Mouse (Mus musculus) kidney, adult 2 months (tissue): ENCODE data around the gene Epn2.

Experiments
- CTCF ChIP-seq: fragments of 200-500 bp; conservative IDR thresholded peaks from 2 replicates; pipeline ENCODE4 v1.5.1; 2011; ENCODE audit warnings: low read depth, mild to moderate bottlenecking, control low read depth, low read length, moderate library complexity, mixed read lengths; ENCODE audit not compliant: insufficient read depth, insufficient read length
- POLR2A ChIP-seq: fragments of 200-500 bp; IDR thresholded peaks from one replicate; pipeline ENCODE4 v1.6.1; 2011; ENCODE audit warnings: low read depth, low read length, control low read depth

- TF ChIP-seq CTCF (no peak), POLR2A (no peak)
These were observed 100.7 kb downstream of the Epn2 start for GRCm38 (mm10) chr11:61478788-61479187.
